Mouse (Mus musculus): Measurements from ENCODE around the gene Mageb1.
"Not testable (repeated sequence)": the region's sequence is repeated elsewhere in the genome, so short reads cannot be mapped to it uniquely, and the experiment has no call there.

Mageb1 gene

DNA sequence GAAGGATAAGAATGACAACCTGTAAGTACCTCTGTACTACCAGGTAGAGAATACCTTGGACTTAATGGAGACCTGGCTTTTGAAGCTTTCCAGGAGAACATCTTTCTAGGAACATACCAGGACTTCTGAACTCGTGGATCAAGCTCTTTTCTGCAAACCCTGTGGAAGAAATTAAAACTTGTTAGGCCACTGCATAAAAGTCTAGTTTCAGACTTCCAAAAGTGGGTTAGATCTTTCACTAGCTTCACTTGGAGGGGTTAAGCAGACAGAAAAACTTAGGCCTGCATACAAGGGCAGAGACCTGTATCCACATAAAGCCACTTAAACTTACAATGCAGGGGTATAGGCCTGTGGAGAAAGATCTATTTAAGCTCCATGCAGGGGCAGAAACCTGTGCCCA lies at the start of gene Mageb1:
TSS of gene Mageb1 (minus strand) at position 101 of the 400 bp plus-strand sequence.
- DNase-seq (ENCODE audit: low spot score) = not testable (repeated sequence)
